Mouse (Mus musculus) heart, adult 10 weeks (tissue): Measurements from ENCODE around the gene Dcaf10. TPM values are rescaled to one million over a fixed set of nuclear protein-coding genes. Genes with fewer than 3 reads are reported as not detected.

Experiments used
- polyA plus RNA-seq: library from polyadenylated mRNA; stranded (reverse); fragments of 350-450 nt; fragmentation: Illumina TruSeq; extraction: RNeasy Lipid Tissue Mini Kit (QIAGEN cat#74804); gene quantifications from one replicate; pipeline ENCODE4 v1.2.3, GENCODE M21; 2014; ENCODE audit warnings: low read depth, low replicate concordance

Dcaf10 gene
- 6.6 TPM for polyA plus RNA-seq

DNA sequence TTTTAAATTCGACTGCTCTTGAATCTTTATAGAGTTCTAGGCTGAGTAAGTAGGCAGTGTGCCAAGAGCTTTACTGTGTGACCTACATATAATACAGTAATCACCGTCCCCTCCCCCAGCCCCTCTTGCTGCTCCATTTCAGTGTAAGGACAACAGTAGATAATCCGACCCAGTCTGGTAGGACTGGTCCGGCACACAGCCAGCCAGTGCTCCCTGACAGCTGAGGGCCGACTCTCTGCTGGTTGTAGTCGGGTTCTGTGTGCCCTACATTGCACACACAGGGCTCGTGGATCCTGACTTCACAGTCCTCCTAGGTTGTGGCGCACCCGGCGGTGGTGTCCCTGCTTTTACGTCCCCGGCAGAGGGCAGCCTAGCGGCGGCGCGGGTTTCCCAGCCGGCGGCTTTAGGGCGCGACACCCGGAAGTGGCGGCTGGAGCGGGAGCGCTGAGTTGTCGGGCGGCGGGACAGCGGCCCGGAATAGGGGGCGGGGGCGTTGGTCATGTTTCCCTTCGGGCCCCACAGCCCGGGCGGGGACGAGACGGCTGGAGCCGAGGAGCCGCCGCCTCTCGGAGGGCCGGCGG lies at the start of gene Dcaf10:
Gene Dcaf10, plus strand, starts transcription at position 433 of the 581 bp plus-strand sequence.

DNA sequence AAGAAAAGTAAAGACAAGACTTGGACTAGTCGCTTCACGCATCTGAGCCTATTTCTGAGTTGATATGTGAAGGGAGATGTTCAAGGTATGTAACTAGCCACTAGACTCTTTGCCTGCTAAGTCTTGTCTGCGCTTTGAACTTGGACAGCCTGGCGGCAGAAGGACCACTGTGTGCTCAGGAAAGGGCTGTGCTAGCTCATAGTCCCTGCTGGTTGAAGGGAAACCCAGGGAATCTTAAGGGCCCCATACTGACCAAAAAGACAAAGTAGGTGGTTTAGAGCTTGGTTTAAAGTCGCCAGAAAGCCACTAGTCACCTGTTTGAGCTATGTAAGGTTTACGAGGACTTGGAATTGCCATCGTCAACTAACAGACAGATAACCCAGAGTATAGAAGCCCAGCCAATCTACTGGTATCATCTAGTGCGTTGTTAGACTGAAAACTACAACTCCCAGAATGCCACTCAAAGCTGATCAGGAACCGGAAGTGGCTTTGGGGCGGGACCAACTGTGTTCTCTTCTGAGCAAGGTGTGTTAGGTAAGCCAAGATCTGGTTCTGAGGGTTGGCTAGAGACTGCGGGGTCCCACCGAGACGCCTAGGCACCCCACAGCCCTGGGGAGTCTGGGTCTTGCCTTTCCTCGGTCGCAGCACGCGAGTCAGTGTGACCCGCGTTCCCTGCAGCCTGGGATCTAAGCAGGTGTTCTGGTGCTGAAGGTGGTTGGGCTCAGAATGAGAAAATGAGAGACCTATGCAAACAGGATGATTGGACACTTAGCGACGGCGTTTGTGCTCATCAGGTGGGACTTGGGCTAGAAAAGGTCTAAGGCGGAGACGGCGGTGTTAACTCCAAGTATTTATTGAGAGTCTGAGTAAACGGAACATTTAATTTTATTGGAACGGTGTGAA lies 45.0 kb upstream of the Dcaf10 start, which contains the start of gene Trmt10b:
Gene Trmt10b, plus strand, starts transcription at position 466 of the 903 bp plus-strand sequence.

DNA sequence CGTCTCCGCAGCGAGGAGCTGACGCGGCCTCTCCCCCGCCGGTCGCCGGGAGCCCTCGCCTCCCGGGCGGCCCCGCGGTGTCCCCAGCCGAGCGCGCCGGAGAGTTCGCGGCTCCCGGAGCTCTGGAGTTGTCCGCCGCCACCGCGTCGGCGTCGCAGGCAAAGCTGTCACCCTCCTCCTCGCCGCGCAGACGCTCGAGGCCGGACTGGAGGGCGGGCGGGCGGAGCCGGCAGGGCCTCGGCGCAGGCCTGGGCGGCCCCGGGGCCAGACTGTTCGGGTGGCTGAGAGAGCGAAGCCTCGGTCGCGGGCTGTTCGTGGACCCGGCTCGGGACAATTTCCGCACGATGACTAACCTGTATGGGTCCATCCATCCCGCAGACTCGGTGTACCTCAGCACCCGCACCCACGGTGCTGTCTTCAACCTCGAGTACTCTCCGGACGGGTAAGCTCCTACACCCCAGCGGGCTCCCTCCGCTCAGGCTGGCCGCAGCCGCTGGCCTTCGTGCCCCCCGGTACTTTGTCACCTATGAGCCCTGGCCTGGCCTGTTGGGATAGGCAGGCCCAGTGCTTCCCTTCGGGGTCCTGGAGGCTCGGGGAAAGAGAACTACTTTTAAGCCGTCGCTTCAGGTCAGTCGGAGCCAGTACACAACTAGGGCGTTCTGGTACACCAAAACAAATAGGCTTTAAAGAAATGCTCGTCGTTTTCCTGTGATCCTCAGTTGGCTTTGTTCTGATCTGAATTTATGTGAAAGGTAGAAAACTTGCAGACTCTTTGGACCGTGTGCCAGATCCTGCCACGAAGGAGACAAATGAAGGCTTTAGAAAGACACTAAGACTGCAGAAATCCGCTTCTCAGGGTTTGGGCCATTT lies 620 bp downstream of the Dcaf10 start, which contains the start of gene Exosc3:
Gene Exosc3, minus strand, starts transcription at position 447 of the 870 bp plus-strand sequence.

DNA sequence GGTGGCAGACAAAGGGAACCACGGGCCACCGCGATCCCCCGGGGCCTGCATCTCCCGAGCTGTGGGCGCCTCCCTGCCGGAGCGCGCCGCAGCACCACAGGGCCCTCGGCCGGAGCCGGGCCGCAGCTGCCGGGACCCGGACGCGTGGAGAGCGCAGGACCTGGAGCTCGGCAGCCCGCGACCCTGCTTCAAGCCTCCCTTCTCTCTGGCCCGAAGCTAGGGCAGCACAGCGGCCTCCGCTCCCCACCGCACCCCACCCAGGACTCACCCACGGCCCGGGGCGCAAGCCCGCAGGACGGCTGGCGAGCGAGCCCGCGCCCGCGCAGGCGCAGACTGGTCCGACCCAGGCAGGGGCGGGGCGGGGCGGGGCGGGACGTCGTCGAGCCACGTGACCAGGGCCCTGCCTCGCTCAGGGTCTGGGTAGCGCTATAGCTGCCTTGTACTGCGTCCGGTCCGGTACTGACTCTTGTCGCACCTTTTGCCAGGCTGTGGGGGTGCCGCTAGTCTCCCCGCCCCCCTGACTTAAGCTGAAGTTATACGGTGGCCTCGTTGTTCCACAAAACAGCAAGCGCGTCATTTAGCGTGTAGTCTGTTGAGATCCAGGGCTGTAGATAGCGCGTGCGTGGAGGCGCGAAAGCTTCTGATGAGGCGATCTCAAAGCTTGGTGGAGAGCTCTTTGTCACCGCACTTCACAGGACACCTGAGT lies 66.7 kb downstream of the Dcaf10 start, which contains the start of gene Slc25a51:
Gene Slc25a51, minus strand, starts transcription at position 340 of the 706 bp plus-strand sequence.

Other genes with a start within 250 kb of the Dcaf10 start
- gene Tomm5, start 234.0 kb upstream of the Dcaf10 start, polyA plus RNA-seq, result 258 TPM
- 0.31 TPM for gene Frmpd1, start 157.2 kb upstream of the Dcaf10 start, polyA plus RNA-seq
- gene Trmt10b, start 45.0 kb upstream of the Dcaf10 start, polyA plus RNA-seq, result 6.1 TPM
- 22.4 TPM for gene Exosc3, start 631 bp downstream of the Dcaf10 start, polyA plus RNA-seq
- 49.9 TPM for gene Slc25a51, start 66.7 kb downstream of the Dcaf10 start, polyA plus RNA-seq
- gene Shb, start 190.4 kb downstream of the Dcaf10 start, polyA plus RNA-seq, result 23.7 TPM